Mouse (Mus musculus): ENCODE measurements around the gene Supt5. TPM values are rescaled to one million over a fixed set of nuclear protein-coding genes. Genes with fewer than 3 reads are reported as not detected.

The Supt5 gene
- polyA plus RNA-seq, 1 experiment from 2014 or later, result 47.9 TPM

- Histone ChIP-seq H3K27me3 (ENCODE audit: control insufficient read depth, insufficient read depth, low read length) (no peaks in the 10 kb centered on the region), H3K36me3 (ENCODE audit: control insufficient read depth, insufficient read depth, low read length) (peaks cover 74% of the 10 kb centered on the region), H3K9me3 (ENCODE audit: control insufficient read depth, low read length) (no peaks in the 10 kb centered on the region), H3K4me2 (ENCODE audit: low read length) (no peak overlapping the region), H3K4me1 (ENCODE audit: control insufficient read depth in 2 of 2, insufficient read depth in 2 of 2, low read length in 2 of 2) (peaks cover 13 to 14% of the 10 kb centered on the region in 2 experiments), H3K4me3 (ENCODE audit: control insufficient read depth in 1 of 2, insufficient read depth in 1 of 2, low read depth in 1 of 2, low read length in 2 of 2) (no peak overlapping the region), H3K27ac (replicated peaks in 1 of 2; ENCODE audit: control insufficient read depth in 1 of 2, insufficient read depth in 1 of 2, low read depth in 2 of 2, low read length in 2 of 2) (no peak overlapping the region), H3K9ac (ENCODE audit: low read length) (no peak overlapping the region)
- 87% methylated on average over 16 of the region's 16 CpGs for WGBS
- ATAC-seq (ENCODE audit: insufficient number of reproducible peaks, insufficient read depth, low FRiP score, low read depth), result no peak
Measured at GRCm38 (mm10) chr7:28367663-28368275, 29.2 kb upstream of the Supt5 start.

GRCm38 (mm10) chr7:28362441-28363060, 24.0 kb upstream of the Supt5 start:
- H3K27me3 ChIP-seq (ENCODE audit: control insufficient read depth, insufficient read depth, low read length), result no peaks in the 10 kb centered on the region
- H3K36me3 ChIP-seq (ENCODE audit: control insufficient read depth, insufficient read depth, low read length), result peaks cover 89% of the 10 kb centered on the region
- H3K4me2 ChIP-seq (ENCODE audit: low read length), result no peak overlapping the region
- WGBS, result 48% methylated on average over 16 of the region's 16 CpGs
- H3K4me3 ChIP-seq (ENCODE audit: control insufficient read depth in 1 of 2, insufficient read depth in 1 of 2, low read depth in 1 of 2, low read length in 2 of 2), result no peak overlapping the region
- no peak overlapping the region for H3K27ac ChIP-seq (replicated peaks in 1 of 2; ENCODE audit: control insufficient read depth in 1 of 2, insufficient read depth in 1 of 2, low read depth in 2 of 2, low read length in 2 of 2)
- ATAC-seq (ENCODE audit: insufficient number of reproducible peaks, insufficient read depth, low FRiP score, low read depth), result no peak
- peaks cover 11 to 18% of the 10 kb centered on the region in 2 experiments for H3K4me1 ChIP-seq (ENCODE audit: control insufficient read depth in 2 of 2, insufficient read depth in 2 of 2, low read length in 2 of 2)
- H3K9me3 ChIP-seq (ENCODE audit: control insufficient read depth, low read length), result no peaks in the 10 kb centered on the region
- H3K9ac ChIP-seq (ENCODE audit: low read length), result no peak overlapping the region

GRCm38 (mm10) chr7:28361647-28362341, 23.2 kb upstream of the Supt5 start:
- Histone ChIP-seq H3K4me2 (ENCODE audit: low read length) (no peak overlapping the region), H3K27ac (replicated peaks in 1 of 2; ENCODE audit: control insufficient read depth in 1 of 2, insufficient read depth in 1 of 2, low read depth in 2 of 2, low read length in 2 of 2) (no peak overlapping the region), H3K36me3 (ENCODE audit: control insufficient read depth, insufficient read depth, low read length) (peaks cover 82% of the 10 kb centered on the region), H3K4me1 (ENCODE audit: control insufficient read depth in 2 of 2, insufficient read depth in 2 of 2, low read length in 2 of 2) (peaks cover 18 to 26% of the 10 kb centered on the region in 2 experiments), H3K4me3 (ENCODE audit: control insufficient read depth in 1 of 2, insufficient read depth in 1 of 2, low read depth in 1 of 2, low read length in 2 of 2) (no peak overlapping the region), H3K9me3 (ENCODE audit: control insufficient read depth, low read length) (no peaks in the 10 kb centered on the region), H3K27me3 (ENCODE audit: control insufficient read depth, insufficient read depth, low read length) (no peaks in the 10 kb centered on the region), H3K9ac (ENCODE audit: low read length) (no peak overlapping the region)
- WGBS, result 86% methylated on average over 20 of the region's 20 CpGs
- no peak for ATAC-seq (ENCODE audit: insufficient number of reproducible peaks, insufficient read depth, low FRiP score, low read depth)

- ATAC-seq (ENCODE audit: insufficient number of reproducible peaks, insufficient read depth, low FRiP score, low read depth), result no peak
- peaks cover 21 to 32% of the 10 kb centered on the region in 2 experiments for H3K4me1 ChIP-seq (ENCODE audit: control insufficient read depth in 2 of 2, insufficient read depth in 2 of 2, low read length in 2 of 2)
- no peak overlapping the region for H3K4me2 ChIP-seq (ENCODE audit: low read length)
- WGBS, result 80% methylated on average over 6 of the region's 6 CpGs
- H3K9ac ChIP-seq (ENCODE audit: low read length), result no peak overlapping the region
- no peak overlapping the region for H3K4me3 ChIP-seq (ENCODE audit: control insufficient read depth in 1 of 2, insufficient read depth in 1 of 2, low read depth in 1 of 2, low read length in 2 of 2)
- H3K27ac ChIP-seq (replicated peaks in 1 of 2; ENCODE audit: control insufficient read depth in 1 of 2, insufficient read depth in 1 of 2, low read depth in 2 of 2, low read length in 2 of 2), result no peak overlapping the region; a peak in 1 of 4 replicates
- H3K27me3 ChIP-seq (ENCODE audit: control insufficient read depth, insufficient read depth, low read length), result no peaks in the 10 kb centered on the region
- peaks cover 68% of the 10 kb centered on the region for H3K36me3 ChIP-seq (ENCODE audit: control insufficient read depth, insufficient read depth, low read length)
- no peaks in the 10 kb centered on the region for H3K9me3 ChIP-seq (ENCODE audit: control insufficient read depth, low read length)
Measured at GRCm38 (mm10) chr7:28360291-28360690, 21.7 kb upstream of the Supt5 start.

GRCm38 (mm10) chr7:28359854-28360253, 21.3 kb upstream of the Supt5 start:
- Histone ChIP-seq H3K27me3 (ENCODE audit: control insufficient read depth, insufficient read depth, low read length) (no peaks in the 10 kb centered on the region), H3K9ac (ENCODE audit: low read length) (no peak overlapping the region), H3K36me3 (ENCODE audit: control insufficient read depth, insufficient read depth, low read length) (peaks cover 67% of the 10 kb centered on the region), H3K4me2 (ENCODE audit: low read length) (no peak overlapping the region), H3K27ac (replicated peaks in 1 of 2; ENCODE audit: control insufficient read depth in 1 of 2, insufficient read depth in 1 of 2, low read depth in 2 of 2, low read length in 2 of 2) (no peak overlapping the region; a peak in 1 of 4 replicates), H3K4me3 (ENCODE audit: control insufficient read depth in 1 of 2, insufficient read depth in 1 of 2, low read depth in 1 of 2, low read length in 2 of 2) (no peak overlapping the region), H3K4me1 (ENCODE audit: control insufficient read depth in 2 of 2, insufficient read depth in 2 of 2, low read length in 2 of 2) (peaks cover 21 to 32% of the 10 kb centered on the region in 2 experiments), H3K9me3 (ENCODE audit: control insufficient read depth, low read length) (no peaks in the 10 kb centered on the region)
- WGBS, result 84% methylated on average over 10 of the region's 10 CpGs
- no peak for ATAC-seq (ENCODE audit: insufficient number of reproducible peaks, insufficient read depth, low FRiP score, low read depth)

- Histone ChIP-seq H3K36me3 (ENCODE audit: control insufficient read depth, insufficient read depth, low read length) (peaks cover 66% of the 10 kb centered on the region), H3K4me2 (ENCODE audit: low read length) (peak overlapping the region; percentile 52), H3K27me3 (ENCODE audit: control insufficient read depth, insufficient read depth, low read length) (no peaks in the 10 kb centered on the region)
Measured at GRCm38 (mm10) chr7:28358431-28358830, 19.9 kb upstream of the Supt5 start.

GRCm38 (mm10) chr7:28357984-28358383, 19.4 kb upstream of the Supt5 start:
- Histone ChIP-seq H3K27me3 (ENCODE audit: control insufficient read depth, insufficient read depth, low read length) (no peaks in the 10 kb centered on the region), H3K4me1 (ENCODE audit: control insufficient read depth in 2 of 2, insufficient read depth in 2 of 2, low read length in 2 of 2) (peaks cover 21 to 32% of the 10 kb centered on the region in 2 experiments), H3K4me2 (ENCODE audit: low read length) (peak overlapping the region; percentile 52), H3K9ac (ENCODE audit: low read length) (peak overlapping the region; percentile 62), H3K9me3 (ENCODE audit: control insufficient read depth, low read length) (no peaks in the 10 kb centered on the region), H3K36me3 (ENCODE audit: control insufficient read depth, insufficient read depth, low read length) (peaks cover 66% of the 10 kb centered on the region), H3K27ac (replicated peaks in 1 of 2; ENCODE audit: control insufficient read depth in 1 of 2, insufficient read depth in 1 of 2, low read depth in 2 of 2, low read length in 2 of 2) (peak overlapping the region; percentile 90 to 94), H3K4me3 (ENCODE audit: control insufficient read depth in 1 of 2, insufficient read depth in 1 of 2, low read depth in 1 of 2, low read length in 2 of 2) (no peak overlapping the region)
- ATAC-seq (ENCODE audit: insufficient number of reproducible peaks, insufficient read depth, low FRiP score, low read depth), result peak; percentile 38
- WGBS, result 0% methylated on average over 5 of the region's 5 CpGs

More at GRCm38 (mm10) chr7:28358431-28358830, 19.9 kb upstream of the Supt5 start:
- WGBS, result 51% methylated on average over 7 of the region's 7 CpGs
- Histone ChIP-seq H3K27ac (replicated peaks in 1 of 2; ENCODE audit: control insufficient read depth in 1 of 2, insufficient read depth in 1 of 2, low read depth in 2 of 2, low read length in 2 of 2) (peak overlapping the region; percentile 90 to 94), H3K4me3 (ENCODE audit: control insufficient read depth in 1 of 2, insufficient read depth in 1 of 2, low read depth in 1 of 2, low read length in 2 of 2) (no peak overlapping the region), H3K4me1 (ENCODE audit: control insufficient read depth in 2 of 2, insufficient read depth in 2 of 2, low read length in 2 of 2) (peaks cover 21 to 32% of the 10 kb centered on the region in 2 experiments), H3K9ac (ENCODE audit: low read length) (peak overlapping the region; percentile 62), H3K9me3 (ENCODE audit: control insufficient read depth, low read length) (no peaks in the 10 kb centered on the region)
- no peak for ATAC-seq (ENCODE audit: insufficient number of reproducible peaks, insufficient read depth, low FRiP score, low read depth)

Data from heart, embryonic 14.5 days (tissue).